Mouse (Mus musculus): ENCODE results near the gene H2-Aa.

GRCm38 (mm10) chr17:34299356-34299755 is 11.7 kb upstream of the H2-Aa start:
- TF ChIP-seq CTCF (conservative IDR thresholded peaks at IDR 0.05; ENCODE audit: low read length) (no peak), POU5F1 (IDR thresholded peaks at IDR 0.05; ENCODE audit: borderline replicate concordance, low read length) (no peak)
